In genomic region chr5:137102078-137102477, GRCm38 (mm10) we compare ENCODE assay signal across 2 mouse cellular contexts.
TF ChIP-seq lines count a peak whose summit lies in the region.

No protein-coding gene starts in this region.

TF ChIP-seq in C2C12, 6 proteins besides CTCF, POLR2A, EP300 and RAD21 (continued from another document):
- TF ChIP-seq FOSL1 (IDR thresholded peaks at IDR 0.05; ENCODE audit: insufficient read depth, low read length, poor library complexity, severe bottlenecking), result no peak

TF ChIP-seq in MEL, 35 proteins besides CTCF, POLR2A, EP300 and RAD21 (continued from another document):
- TF ChIP-seq UBTF (IDR thresholded peaks at IDR 0.05; ENCODE audit: borderline replicate concordance, insufficient read depth, low read depth, low read length) (no peak), NELFE (IDR thresholded peaks at IDR 0.05; ENCODE audit: low read depth, low read length) (no peak), MXI1 (IDR thresholded peaks at IDR 0.05; ENCODE audit: low read depth, low read length) (no peak), GATA1 (IDR thresholded peaks at IDR 0.05; ENCODE audit: low read depth, low read length) (no peak)
TF ChIP-seq in MEL: peak in this region for 0.
